Mouse (Mus musculus) gastrocnemius, adult 2 months (tissue): Measurements from ENCODE around the gene Axin2. TPM values are rescaled to one million over a fixed set of nuclear protein-coding genes. Genes with fewer than 3 reads are reported as not detected.
"Not testable (repeated sequence)": the region's sequence is repeated elsewhere in the genome, so short reads cannot be mapped to it uniquely, and the experiment has no call there.

Experiments
- DNase-seq: peaks from one replicate; pipeline ENCODE4 v3.0.0; 2022
- H3K27ac ChIP-seq: fragments of 200-600 bp; 2 replicates; pipeline ENCODE4 v1.8.1; 2022; ENCODE audit warnings: mild to moderate bottlenecking
- H3K4me3 ChIP-seq: fragments of 200-600 bp; 2 replicates; pipeline ENCODE4 v1.8.1; 2022; ENCODE audit warnings: mild to moderate bottlenecking, moderate library complexity
- CTCF ChIP-seq: fragments of 200-600 bp; IDR thresholded peaks from 2 replicates; pipeline ENCODE4 v1.8.1; 2022; ENCODE audit warnings: antibody characterized with exemption, mild to moderate bottlenecking, moderate library complexity
- intact Hi-C: fragments of 180-260 bp; cut with DNase I; formaldehyde crosslinking; loops from one replicate; pipeline ENCODE4 v1.15.1; 2025
- long read RNA-seq, 2 experiments: library from polyadenylated mRNA; stranded (forward); transcript quantifications; one replicate each; pipeline ENCODE4 v2.0.0; 2021
- total RNA-seq, 2 experiments: library from RNA; stranded (reverse); gene quantifications; 2 replicates each; pipeline ENCODE4 v1.2.3; 2021

The Axin2 gene
- 1 to 10 TPM; 8.5 to 9.3 TPM for total RNA-seq
- long read RNA-seq, experiment 1, full-length matches to known transcripts = 1 of 3 reads
- long read RNA-seq, experiment 1, partial matches to known transcripts = 1 of 3 reads
- long read RNA-seq, experiment 1, other reads (novel, unspliced or antisense) = 1 of 3 reads
- long read RNA-seq, experiment 2, full-length matches to known transcripts = 2 of 4 reads
- long read RNA-seq, experiment 2, partial matches to known transcripts = 0 of 4 reads
- long read RNA-seq, experiment 2, other reads (novel, unspliced or antisense) = 2 of 4 reads

- intact Hi-C loops = no loop called here
Observed at GRCm38 (mm10) chr11:108920158-108920635, at the start of gene Axin2. Gene Axin2, plus strand, starts transcription at chr11:108920349.

DNA sequence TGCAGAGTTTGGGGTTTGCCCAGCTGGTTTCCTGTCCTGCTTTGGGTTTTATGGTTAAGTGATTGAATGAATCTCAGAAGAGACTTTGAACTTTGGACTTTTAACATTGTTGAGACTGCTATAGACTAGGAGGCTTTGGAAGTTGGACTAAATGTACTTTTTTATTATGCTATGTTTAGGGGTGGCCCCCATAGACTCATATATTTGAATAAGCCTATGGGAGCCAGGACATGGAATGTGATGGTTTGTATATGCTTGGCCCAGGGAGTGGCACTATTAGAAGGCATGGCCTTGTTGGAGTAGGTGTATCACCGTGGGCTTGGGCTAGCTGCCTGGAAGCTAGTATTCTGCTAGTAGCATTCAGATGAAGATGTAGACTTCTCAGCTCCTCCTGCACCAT lies 48.9 kb upstream of the Axin2 start:
- H3K27ac ChIP-seq, H3K4me3 ChIP-seq, intact Hi-C loops, DNase-seq: not testable (repeated sequence)

More at GRCm38 (mm10) chr11:108920158-108920635, at the start of gene Axin2:
- peak within 1 kb of the TSS; percentile 100 for H3K27ac ChIP-seq
- peak; percentile 96 for DNase-seq
- no peak; the same call in 1 of the 2 replicates for TF ChIP-seq CTCF
- peak within 1 kb of the TSS; percentile 92 for H3K4me3 ChIP-seq

DNA sequence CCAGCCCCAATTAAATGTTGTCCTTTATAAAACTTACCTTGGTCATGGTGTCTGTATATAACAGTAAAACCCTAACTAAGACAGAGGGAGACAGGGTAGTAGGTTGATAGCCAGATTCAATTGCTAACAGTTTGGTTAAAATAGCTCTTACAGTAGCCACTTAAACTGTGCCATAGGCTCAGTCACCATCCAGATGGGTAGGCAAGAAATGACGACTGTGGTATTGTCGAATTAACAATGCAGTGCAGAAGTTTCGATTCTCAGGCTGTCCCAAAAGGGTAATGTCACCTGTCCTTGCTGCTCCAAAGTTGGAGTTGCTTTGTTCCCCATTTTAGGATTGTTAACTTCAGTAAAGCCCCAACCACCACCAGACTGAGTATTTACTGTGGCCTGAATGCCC lies 48.4 kb upstream of the Axin2 start:
- H3K27ac ChIP-seq = no peak overlapping the region
- no peak for TF ChIP-seq CTCF
- intact Hi-C loops = no loop called here
- H3K4me3 ChIP-seq = no peak overlapping the region
- no peak for DNase-seq

- Histone ChIP-seq H3K4me3 (no peak overlapping the region), H3K27ac (no peak overlapping the region)
- no peak for DNase-seq
- TF ChIP-seq CTCF = no peak
- intact Hi-C loops = no loop called here
Observed at GRCm38 (mm10) chr11:108876633-108877205, 43.4 kb upstream of the Axin2 start.

- no peak for DNase-seq
- no peak overlapping the region for H3K4me3 ChIP-seq
- intact Hi-C loops = no loop called here
- no peak overlapping the region for H3K27ac ChIP-seq
- TF ChIP-seq CTCF = no peak
Observed at GRCm38 (mm10) chr11:108877520-108877919, 42.6 kb upstream of the Axin2 start.

- no peak for TF ChIP-seq CTCF
- intact Hi-C loops = no loop called here
- DNase-seq = no peak
- no peak overlapping the region for H3K4me3 ChIP-seq
- no peak overlapping the region for H3K27ac ChIP-seq
Observed at GRCm38 (mm10) chr11:108880546-108880945, 39.6 kb upstream of the Axin2 start.

- intact Hi-C loops = no loop called here
- Histone ChIP-seq H3K4me3 (no peak overlapping the region), H3K27ac (no peak overlapping the region)
- no peak for TF ChIP-seq CTCF
- DNase-seq = no peak
Observed at GRCm38 (mm10) chr11:108881662-108882061, 38.5 kb upstream of the Axin2 start.

- no peak overlapping the region for H3K4me3 ChIP-seq
- no peak overlapping the region for H3K27ac ChIP-seq
- no peak for TF ChIP-seq CTCF
- intact Hi-C loops = no loop called here
- DNase-seq = no peak
Observed at GRCm38 (mm10) chr11:108885276-108885896, 34.8 kb upstream of the Axin2 start.

DNA sequence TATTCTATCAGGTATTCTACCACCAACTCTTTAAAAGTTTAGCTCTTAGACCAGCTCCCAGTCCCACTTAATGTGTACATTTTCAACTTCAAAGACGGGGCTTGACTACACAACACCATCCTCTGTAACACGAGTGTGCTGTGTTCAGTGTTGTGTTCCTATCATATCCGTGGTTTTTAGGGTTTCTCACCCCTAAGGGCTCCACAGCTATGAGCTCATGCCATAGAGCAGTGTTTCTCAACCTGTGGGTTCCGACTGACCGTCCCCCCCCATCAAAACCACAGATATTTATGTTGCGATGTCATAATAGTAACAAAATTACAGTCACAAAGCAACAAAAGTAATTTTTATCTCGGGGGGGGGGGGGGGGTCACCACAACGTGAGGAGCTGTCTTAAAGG lies 34.1 kb upstream of the Axin2 start:
- TF ChIP-seq CTCF = no peak
- H3K4me3 ChIP-seq = no peak overlapping the region
- intact Hi-C loops = no loop called here
- no peak for DNase-seq
- no peak overlapping the region for H3K27ac ChIP-seq

- intact Hi-C loops = no loop called here
- Histone ChIP-seq H3K27ac (no peak overlapping the region), H3K4me3 (no peak overlapping the region)
- peak; percentile 23 for DNase-seq
- peak; percentile 67 for TF ChIP-seq CTCF
Observed at GRCm38 (mm10) chr11:108889121-108889520, 31.0 kb upstream of the Axin2 start.

DNA sequence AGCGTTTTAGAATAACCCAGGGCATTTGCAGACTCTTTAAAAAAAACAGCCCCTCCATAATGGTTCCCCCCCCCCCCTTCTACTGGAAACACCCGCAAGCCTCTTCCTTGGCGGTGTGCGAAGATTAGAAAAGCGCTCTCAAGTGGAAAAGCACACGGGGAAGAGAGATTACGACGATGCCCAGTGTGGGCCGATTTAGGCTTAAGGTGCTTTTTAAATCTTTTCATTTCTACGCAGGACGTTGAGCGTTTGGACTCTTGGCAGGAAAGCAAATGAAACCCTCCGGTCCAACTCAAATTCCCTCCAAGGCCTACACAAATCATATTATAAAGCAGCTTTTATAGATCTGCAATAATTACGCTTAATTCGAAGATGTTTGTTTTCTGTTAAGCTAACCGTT lies 29.6 kb upstream of the Axin2 start:
- no peak for DNase-seq
- TF ChIP-seq CTCF = no peak
- Histone ChIP-seq H3K27ac (no peak overlapping the region; the same call in 1 of the 2 replicates), H3K4me3 (peak overlapping the region; percentile 67)
- intact Hi-C loops = no loop called here

- DNase-seq = peak; percentile 58
- Histone ChIP-seq H3K27ac (peak overlapping the region; percentile 70), H3K4me3 (peak overlapping the region; percentile 67)
- TF ChIP-seq CTCF = no peak
- intact Hi-C loops = no loop called here
Observed at GRCm38 (mm10) chr11:108891111-108891870, 28.9 kb upstream of the Axin2 start.
